Comparison of ENCODE assay signal across 18 mouse cellular contexts in the genomic region with DNA sequence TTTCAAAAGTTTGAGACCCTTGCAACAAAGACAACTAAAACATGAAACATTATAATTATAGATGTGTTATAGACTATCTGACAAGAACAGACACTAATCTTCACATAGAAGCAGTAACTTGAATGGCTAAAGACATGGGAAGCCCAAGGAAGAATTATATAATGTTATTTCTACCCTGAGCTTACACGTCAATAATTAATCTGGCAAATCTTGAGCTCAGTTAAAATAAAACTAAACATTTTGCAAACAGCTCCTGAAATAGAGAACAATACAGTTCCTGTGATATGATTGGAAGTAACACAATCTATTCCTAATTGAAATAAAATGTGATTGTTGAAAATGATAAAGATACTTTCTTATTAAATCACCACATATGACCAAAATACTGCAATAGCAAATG. TPM values are rescaled to one million over a fixed set of nuclear protein-coding genes. Genes with fewer than 3 reads are reported as not detected.
A peak's percentile ranks its signal among the peaks of the same experiment; 100 is the strongest.
DNase-seq lines count a peak whose midpoint lies in the region; TF ChIP-seq lines count a peak whose summit lies in the region.
"Had no signal": no experiment of that assay in that cellular context is flagged by ENCODE, and none has a peak within 500 bp of the region (broad histone marks: within the 10 kb centered on the region; RNA-seq: fewer than 3 reads in every experiment).

No protein-coding gene starts in this region.

- no peaks in the 10 kb centered on the region; the same call in 1 of the 2 replicates for H3K27me3 ChIP-seq in kidney, adult 2 months (replicated peaks; ENCODE audit: control insufficient read depth, insufficient read depth, low read length)
- H3K27me3 ChIP-seq: CH12.LX had no signal

- H3K4me1 ChIP-seq in kidney, adult 2 months (ENCODE audit: control insufficient read depth, insufficient read depth, low read length) = peaks cover 2% of the 10 kb centered on the region; the same call in 1 of the 2 replicates

- TF ChIP-seq POLR2A in kidney, adult 2 months (IDR thresholded peaks at IDR 0.05; ENCODE audit: low read depth, low read length) = no peak

- WGBS in kidney, adult 2 months = 37% methylated on average over 1 of the region's 1 CpGs

- TF ChIP-seq CTCF in kidney, adult 2 months (conservative IDR thresholded peaks at IDR 0.05; ENCODE audit: insufficient read depth, insufficient read length, low read depth, low read length) = no peak

- DNase-seq in kidney, adult 2 months = peak; percentile 66
- no peak for DNase-seq in kidney, adult 18-20 months
- peak; percentile 71 for DNase-seq in kidney, adult 9 months
- no peak for DNase-seq in kidney, postnatal 14 days
- DNase-seq: adrenal gland, adult 2 months; adrenal gland, adult 8-10 months; adrenal gland, postnatal 10 days; adrenal gland, postnatal 14 days; adrenal gland, postnatal 25 days; adrenal gland, postnatal 36 days; B cell, adult 2 months; cerebellum, adult 11 months; cerebellum, adult 11-12 months; cerebellum, adult 18-20 months had no signal

- H3K27ac ChIP-seq in kidney, adult 2 months (ENCODE audit: insufficient read depth, low read depth, low read length) = no peak overlapping the region

- no peak overlapping the region for H3K4me3 ChIP-seq in kidney, adult 2 months (ENCODE audit: insufficient read depth, low read depth, low read length)

- no peaks in the 10 kb centered on the region for H3K36me3 ChIP-seq in kidney, adult 2 months (ENCODE audit: control insufficient read depth, insufficient read depth, low read length)
- H3K36me3 ChIP-seq: G1E had no signal

RNA-seq across cellular contexts. Expression of a gene that starts 5.1 kb away (rescaled TPM):
- 2.1 and 2.3 TPM in 2 replicates for polyA plus RNA-seq in kidney, adult 2 months (2012; rRNA removed)
- polyA plus RNA-seq: CD4-positive, CD25-positive, alpha-beta regulatory T cell, adult 4 months; G1E; Patski had no signal

Comparison
In these comparisons a context has a peak if more than half of its experiments do, and no peak if none do; other contexts are left out.
1. DNase-seq: peak in kidney, adult 2 months (single experiment) and kidney, adult 9 months (single experiment); none in kidney, adult 18-20 months (single experiment) and kidney, postnatal 14 days (single experiment).